Mouse (Mus musculus): ENCODE measurements around the gene Vmn1r95. TPM values are rescaled to one million over a fixed set of nuclear protein-coding genes. Genes with fewer than 3 reads are reported as not detected.
"Not testable (repeated sequence)": the region's sequence is repeated elsewhere in the genome, so short reads cannot be mapped to it uniquely, and the experiment has no call there.

Vmn1r95 gene
- total RNA-seq (2021) = not detected

GRCm38 (mm10) chr7:20193410-20193809 lies at the start of gene Vmn1r95:
Gene Vmn1r95 (plus strand): TSS chr7:20193710.
- DNase-seq = not testable (repeated sequence)

- DNase-seq = not testable (repeated sequence)
Measured at GRCm38 (mm10) chr7:20168277-20168676, 25.2 kb upstream of the Vmn1r95 start, which contains the start of gene Vmn1r94. Gene Vmn1r94 (minus strand): TSS chr7:20168377.

- not testable (repeated sequence) for DNase-seq
Measured at GRCm38 (mm10) chr7:20205507-20205906, 12.0 kb downstream of the Vmn1r95 start, which contains the start of gene Gm6164. Gene Gm6164 (minus strand): TSS chr7:20205607.

GRCm38 (mm10) chr7:20233728-20234127 lies 40.2 kb downstream of the Vmn1r95 start, which contains the start of gene Gm4498:
Gene Gm4498 (minus strand): TSS chr7:20233828.
- DNase-seq = not testable (repeated sequence)

Other genes with a start within 250 kb of the Vmn1r95 start
- gene Igsf23, start 243.0 kb upstream of the Vmn1r95 start, total RNA-seq (2021) = 1 to 10 TPM; 2.2 to 2.6 TPM
- gene Ceacam20, start 228.3 kb upstream of the Vmn1r95 start, total RNA-seq (2021) = not detected
- not detected for gene Nlrp9b, start 202.2 kb upstream of the Vmn1r95 start, total RNA-seq (2021)
- gene Vmn1r91, start 94.0 kb upstream of the Vmn1r95 start, total RNA-seq (2021) = not detected
- not detected for gene Gm16442, start 71.1 kb upstream of the Vmn1r95 start, total RNA-seq (2021)
- not detected for gene Vmn1r93, start 54.6 kb upstream of the Vmn1r95 start, total RNA-seq (2021)
- gene Vmn1r94, start 25.3 kb upstream of the Vmn1r95 start, total RNA-seq (2021) = not detected
- not detected for gene Gm6164, start 11.9 kb downstream of the Vmn1r95 start, total RNA-seq (2021)
- not detected for gene Gm4498, start 40.1 kb downstream of the Vmn1r95 start, total RNA-seq (2021)
- gene Gm5890, start 69.1 kb downstream of the Vmn1r95 start, total RNA-seq (2021) = not detected
- gene Gm4133, start 140.4 kb downstream of the Vmn1r95 start, total RNA-seq (2021) = not detected
- not detected for gene Gm5728, start 181.7 kb downstream of the Vmn1r95 start, total RNA-seq (2021)
- not detected for gene Vmn1r100, start 224.2 kb downstream of the Vmn1r95 start, total RNA-seq (2021)
- not detected for gene Vmn1r101, start 248.9 kb downstream of the Vmn1r95 start, total RNA-seq (2021)

Data from heart, postnatal 4 days (tissue).